Mouse (Mus musculus) midbrain, embryonic 14.5 days (tissue): ENCODE results near the gene Hebp1. TPM values are rescaled to one million over a fixed set of nuclear protein-coding genes. Genes with fewer than 3 reads are reported as not detected.

ENCODE experiments used
- ATAC-seq: fragments of 200-750 bp; cut with Nextera tagmentation; 2 replicates; pipeline ENCODE4 v1.8.0; 2017; ENCODE audit warnings: moderate number of reproducible peaks, moderate library complexity; ENCODE audit not compliant: low FRiP score, low TSS enrichment
- DNase-seq: peaks from one replicate; pipeline ENCODE4 v3.0.0-alpha.2; 2015
- H3K27ac ChIP-seq: fragments of 300-500 bp; sonication (generic); replicated peaks from 2 replicates; pipeline ENCODE4 v1.5.1; 2014; ENCODE audit warnings: mild to moderate bottlenecking, low read depth, low read length, moderate library complexity
- H3K27me3 ChIP-seq: fragments of 300-500 bp; sonication (generic); 2 replicates; pipeline ENCODE4 v1.6.1; 2014; ENCODE audit warnings: low read length, control low read depth, mixed read lengths; ENCODE audit not compliant: control insufficient read depth, insufficient read depth
- H3K36me3 ChIP-seq: fragments of 300-500 bp; sonication (generic); 2 replicates; pipeline ENCODE4 v1.6.1; 2014; ENCODE audit warnings: low read length, control low read depth; ENCODE audit not compliant: control insufficient read depth, insufficient read depth
- H3K4me1 ChIP-seq: fragments of 300-500 bp; sonication (generic); 2 replicates; pipeline ENCODE4 v1.6.1; 2014; ENCODE audit warnings: mild to moderate bottlenecking, antibody characterized with exemption, low read length, control low read depth; ENCODE audit not compliant: control insufficient read depth, insufficient read depth
- H3K4me2 ChIP-seq: fragments of 300-500 bp; sonication (generic); 2 replicates; pipeline ENCODE4 v1.6.1; 2014; ENCODE audit warnings: mild to moderate bottlenecking, low read length, moderate library complexity
- H3K4me3 ChIP-seq: fragments of 300-500 bp; sonication (generic); replicated peaks from 2 replicates; pipeline ENCODE4 v1.5.1; 2014; ENCODE audit warnings: low read depth, low read length
- H3K9ac ChIP-seq: fragments of 300-500 bp; sonication (generic); replicated peaks from 2 replicates; pipeline ENCODE4 v1.6.1; 2014; ENCODE audit warnings: mild to moderate bottlenecking, low read length, moderate library complexity
- H3K9me3 ChIP-seq: fragments of 300-500 bp; sonication (generic); 2 replicates; pipeline ENCODE4 v1.6.1; 2016; ENCODE audit warnings: low read length, control low read depth, mixed read lengths; ENCODE audit not compliant: control insufficient read depth
- WGBS: fragments of 180-500 bp; shearing (Covaris S2); extraction: QIAGEN DNeasy Blood & Tissue Kit; methylation state at CpG from one replicate; pipeline ENCODE4 v1.1.7; 2014; 5-methylcytosine and 5-hydroxymethylcytosine counted together
- polyA plus RNA-seq: library from polyadenylated mRNA; unstranded; fragments of >200 nt; fragmentation: Nextera tagmentation; extraction: Ambion mirVana; gene quantifications from 2 replicates; pipeline ENCODE4 v1.2.1, GENCODE M21; 2014

The Hebp1 gene
- polyA plus RNA-seq, 1 experiment from 2014 or later, result 3.5 TPM

DNA sequence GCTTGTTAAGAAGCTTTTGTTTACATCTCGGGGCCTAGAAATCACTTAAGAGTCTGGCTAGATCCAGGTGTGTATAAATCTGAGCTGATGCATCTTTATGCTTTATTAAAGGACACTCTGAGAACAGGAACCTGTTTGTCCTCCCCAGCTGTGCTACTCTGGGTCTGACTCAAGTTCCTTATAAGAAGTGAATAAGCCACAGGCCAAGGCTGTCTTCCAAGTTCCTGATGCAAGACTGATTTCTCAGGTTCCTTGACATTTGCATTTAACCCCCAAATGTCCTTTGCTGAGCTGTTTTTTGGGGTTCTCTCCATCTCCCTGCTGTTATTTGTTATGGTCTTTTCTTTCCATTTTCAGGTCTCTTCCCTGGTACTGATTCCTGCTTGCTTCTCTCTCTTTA is 5.9 kb downstream of the Hebp1 start:
- Histone ChIP-seq H3K36me3 (no peaks in the 10 kb centered on the region), H3K9ac (no peak overlapping the region), H3K9me3 (no peaks in the 10 kb centered on the region), H3K4me1 (peaks cover 3% of the 10 kb centered on the region; the same call in 1 of the 2 replicates), H3K27ac (no peak overlapping the region), H3K27me3 (no peaks in the 10 kb centered on the region), H3K4me3 (no peak overlapping the region), H3K4me2 (no peak overlapping the region)
- ATAC-seq (no peak), DNase-seq (no peak)
- 88% methylated on average over 1 of the region's 1 CpGs for WGBS

DNA sequence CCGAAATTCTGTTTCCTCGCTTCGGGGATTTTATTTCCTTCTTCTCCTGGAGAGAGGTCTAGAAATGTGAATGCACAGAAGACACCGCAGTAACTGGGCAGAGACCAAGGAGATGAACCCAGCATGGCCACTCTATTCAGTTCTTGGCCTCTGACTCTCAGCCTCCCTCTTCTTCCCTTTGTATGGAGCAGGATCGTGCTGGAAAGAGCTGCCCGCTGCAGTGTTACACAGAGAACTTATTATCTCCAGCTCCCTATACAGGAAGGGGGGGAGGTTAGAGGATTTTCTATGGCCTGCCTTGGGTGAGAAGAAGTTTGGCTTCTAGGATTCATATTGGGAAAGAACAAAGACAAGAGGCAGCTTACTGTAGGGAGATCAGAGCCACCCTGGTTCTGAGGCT is 7.7 kb downstream of the Hebp1 start:
- WGBS, result 45% methylated on average over 6 of the region's 6 CpGs
- H3K27me3 ChIP-seq, result no peaks in the 10 kb centered on the region
- no peaks in the 10 kb centered on the region for H3K9me3 ChIP-seq
- no peak for DNase-seq
- H3K4me2 ChIP-seq, result no peak overlapping the region
- no peak overlapping the region for H3K4me3 ChIP-seq
- H3K36me3 ChIP-seq, result no peaks in the 10 kb centered on the region
- no peak overlapping the region for H3K9ac ChIP-seq
- ATAC-seq, result no peak
- peaks cover 3% of the 10 kb centered on the region; the same call in 1 of the 2 replicates for H3K4me1 ChIP-seq
- no peak overlapping the region for H3K27ac ChIP-seq

- ATAC-seq (no peak), DNase-seq (no peak)
- no peaks in the 10 kb centered on the region for H3K36me3 ChIP-seq
- no peak overlapping the region for H3K27ac ChIP-seq
- WGBS, result 78% methylated on average over 4 of the region's 4 CpGs
- H3K27me3 ChIP-seq, result no peaks in the 10 kb centered on the region
- H3K9me3 ChIP-seq, result no peaks in the 10 kb centered on the region
- no peak overlapping the region for H3K4me3 ChIP-seq
- no peak overlapping the region for H3K9ac ChIP-seq
- no peak overlapping the region for H3K4me2 ChIP-seq
- peaks cover 1% of the 10 kb centered on the region; the same call in 1 of the 2 replicates for H3K4me1 ChIP-seq
Observed at GRCm38 (mm10) chr6:135188629-135189028, 9.2 kb downstream of the Hebp1 start.

DNA sequence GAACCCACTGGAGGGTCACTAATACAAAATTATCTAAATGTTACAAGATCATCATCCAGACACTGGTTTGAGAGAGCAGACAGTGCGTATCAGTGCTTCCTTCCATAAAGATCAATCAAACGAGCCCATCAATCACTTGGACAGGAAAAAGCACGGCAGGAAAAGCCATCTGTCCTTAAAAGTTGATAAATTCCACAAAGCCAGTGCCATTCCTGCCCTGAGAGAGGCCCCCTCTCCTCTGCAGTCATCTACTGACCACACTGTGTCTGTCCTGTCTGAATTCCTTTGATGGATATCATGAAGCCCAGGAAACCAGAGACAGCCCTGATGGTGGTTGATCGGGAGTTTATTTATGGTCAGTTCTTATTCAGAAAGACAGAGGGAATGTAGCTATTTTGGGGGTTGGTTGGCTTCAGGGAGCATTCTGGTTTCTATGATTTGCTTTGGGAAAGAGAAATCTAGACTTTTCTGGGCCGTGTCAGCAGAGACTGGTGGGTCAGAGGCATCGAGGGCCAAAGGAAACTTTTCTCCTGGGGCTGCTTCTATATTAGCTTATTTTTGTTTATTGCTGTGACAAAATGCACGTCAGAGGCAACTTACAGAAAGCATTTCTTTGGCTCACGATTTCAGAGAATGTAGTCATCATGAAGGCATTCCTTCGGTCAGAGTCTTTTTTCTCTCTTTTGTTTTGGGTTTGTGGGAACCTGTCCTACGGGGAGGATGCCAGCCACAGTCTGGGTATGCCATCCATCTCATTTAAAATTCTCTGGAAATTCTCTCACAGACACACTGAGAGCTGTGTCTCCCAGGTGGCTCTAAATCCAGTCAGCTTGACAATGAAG is 10.5 kb downstream of the Hebp1 start:
- WGBS, result 75% methylated on average over 10 of the region's 10 CpGs
- H3K4me2 ChIP-seq, result no peak overlapping the region
- no peak overlapping the region for H3K4me3 ChIP-seq
- H3K27ac ChIP-seq, result no peak overlapping the region
- H3K27me3 ChIP-seq, result no peaks in the 10 kb centered on the region
- no peak for DNase-seq
- H3K4me1 ChIP-seq, result no peaks in the 10 kb centered on the region
- H3K36me3 ChIP-seq, result no peaks in the 10 kb centered on the region
- ATAC-seq, result no peak
- no peaks in the 10 kb centered on the region for H3K9me3 ChIP-seq
- H3K9ac ChIP-seq, result no peak overlapping the region

DNA sequence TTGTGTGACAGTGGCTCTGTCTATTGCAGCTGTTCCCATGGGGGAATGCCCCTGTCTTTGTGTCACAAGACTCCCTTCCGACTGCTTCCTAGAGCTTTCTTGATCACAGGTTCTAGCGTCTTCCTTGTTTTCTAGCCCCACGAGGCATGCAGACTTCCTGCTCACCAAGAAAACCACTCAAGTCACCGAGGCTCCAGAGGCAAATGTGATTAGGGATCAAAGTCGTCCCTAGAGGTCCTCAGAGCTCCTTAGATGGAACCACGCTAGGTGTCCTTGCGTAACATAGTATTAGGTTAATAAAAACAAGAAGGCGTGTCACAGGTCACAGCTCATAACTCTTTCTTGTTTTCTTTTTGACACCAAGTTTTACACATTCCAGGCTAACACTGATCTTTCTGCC is 13.9 kb downstream of the Hebp1 start:
- Histone ChIP-seq H3K36me3 (no peaks in the 10 kb centered on the region), H3K9ac (no peak overlapping the region), H3K4me1 (no peaks in the 10 kb centered on the region), H3K9me3 (no peaks in the 10 kb centered on the region), H3K27me3 (no peaks in the 10 kb centered on the region), H3K4me3 (no peak overlapping the region), H3K27ac (no peak overlapping the region), H3K4me2 (no peak overlapping the region)
- 60% methylated on average over 8 of the region's 8 CpGs for WGBS
- DNase-seq, result no peak
- ATAC-seq, result no peak

DNA sequence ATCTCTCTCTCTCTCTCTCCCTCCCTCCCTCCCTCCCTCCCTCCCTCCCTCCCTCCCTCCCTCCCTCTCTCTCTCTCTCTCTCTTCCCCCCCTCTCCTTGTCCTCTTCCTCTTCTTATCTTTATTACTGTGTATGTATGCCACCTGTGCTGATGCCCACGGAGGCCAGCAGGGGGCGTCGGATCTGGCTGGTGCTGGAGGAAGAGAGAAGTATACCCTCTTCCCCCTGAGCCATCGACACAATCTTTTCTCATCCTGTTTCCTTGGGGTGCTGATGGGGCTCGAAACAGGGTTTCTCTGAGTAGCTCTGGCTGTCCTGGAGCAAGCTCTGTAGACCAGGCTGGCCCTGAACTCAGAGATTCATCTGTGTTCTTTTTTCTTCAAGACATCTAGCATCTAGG is 14.9 kb downstream of the Hebp1 start:
- WGBS, result 46% methylated on average over 5 of the region's 5 CpGs
- H3K27ac ChIP-seq, result no peak overlapping the region

DNA sequence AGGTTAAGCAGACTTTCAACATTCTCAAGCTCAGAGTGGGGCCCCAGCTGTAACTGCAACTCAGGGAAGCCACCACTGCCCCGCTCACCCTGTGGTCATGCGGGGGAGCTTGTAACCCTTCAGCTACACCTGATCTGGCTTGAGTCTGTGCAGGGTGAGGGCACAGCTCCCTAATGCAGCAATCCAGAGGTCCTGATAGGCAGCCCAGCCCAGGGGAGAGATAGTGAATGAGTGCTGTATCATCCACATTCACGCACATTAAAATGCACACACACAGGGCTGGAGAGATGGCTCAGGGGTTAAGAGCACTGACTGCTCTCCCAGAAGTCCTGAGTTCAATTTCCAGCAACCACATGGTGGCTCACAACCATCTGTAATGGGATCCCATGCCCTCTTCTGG is 19.2 kb downstream of the Hebp1 start:
- Histone ChIP-seq H3K27me3 (no peaks in the 10 kb centered on the region), H3K4me1 (no peaks in the 10 kb centered on the region), H3K9me3 (no peaks in the 10 kb centered on the region), H3K9ac (no peak overlapping the region), H3K27ac (no peak overlapping the region), H3K36me3 (no peaks in the 10 kb centered on the region), H3K4me3 (no peak overlapping the region), H3K4me2 (no peak overlapping the region)
- DNase-seq, result no peak
- 62% methylated on average over 3 of the region's 3 CpGs for WGBS
- ATAC-seq, result no peak

More for the DNA sequence above, 14.9 kb downstream of the Hebp1 start:
- no peaks in the 10 kb centered on the region for H3K36me3 ChIP-seq
- no peaks in the 10 kb centered on the region for H3K9me3 ChIP-seq
- H3K4me1 ChIP-seq, result no peaks in the 10 kb centered on the region
- no peak overlapping the region for H3K4me3 ChIP-seq
- ATAC-seq, result no peak
- no peaks in the 10 kb centered on the region for H3K27me3 ChIP-seq
- H3K9ac ChIP-seq, result no peak overlapping the region
- no peak for DNase-seq
- H3K4me2 ChIP-seq, result no peak overlapping the region

DNA sequence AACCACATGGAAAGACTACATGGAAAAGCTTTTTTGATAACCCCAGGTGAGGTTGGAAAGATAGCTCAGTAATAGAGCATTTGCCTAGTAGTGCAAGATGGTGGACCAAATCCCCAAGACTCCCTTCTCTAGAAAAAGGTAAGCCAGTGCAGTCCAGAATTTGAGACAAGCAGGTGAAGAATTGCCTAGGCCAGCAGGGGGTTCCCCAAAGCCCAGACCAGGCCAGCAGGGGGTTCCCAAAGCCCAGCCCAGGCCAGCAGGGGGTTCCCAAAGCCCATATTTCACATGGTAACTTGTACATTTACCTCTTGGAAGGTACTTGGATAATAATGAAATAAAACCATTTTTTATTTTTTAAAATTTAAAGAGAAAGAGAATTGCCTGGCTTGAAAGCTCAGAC is 20.6 kb downstream of the Hebp1 start:
- H3K27me3 ChIP-seq, result no peaks in the 10 kb centered on the region
- no peak overlapping the region for H3K4me2 ChIP-seq
- H3K4me1 ChIP-seq, result no peaks in the 10 kb centered on the region
- H3K4me3 ChIP-seq, result no peak overlapping the region
- H3K9me3 ChIP-seq, result no peaks in the 10 kb centered on the region
- H3K36me3 ChIP-seq, result no peaks in the 10 kb centered on the region
- ATAC-seq (no peak), DNase-seq (no peak)
- no peak overlapping the region for H3K27ac ChIP-seq
- no peak overlapping the region for H3K9ac ChIP-seq

GRCm38 (mm10) chr6:135175014-135175413 is 22.8 kb downstream of the Hebp1 start:
- Histone ChIP-seq H3K9ac (no peak overlapping the region), H3K36me3 (no peaks in the 10 kb centered on the region), H3K9me3 (no peaks in the 10 kb centered on the region), H3K4me3 (no peak overlapping the region), H3K27ac (no peak overlapping the region), H3K4me2 (no peak overlapping the region), H3K4me1 (no peaks in the 10 kb centered on the region), H3K27me3 (no peaks in the 10 kb centered on the region)
- no peak for ATAC-seq
- 93% methylated on average over 1 of the region's 1 CpGs for WGBS
- no peak for DNase-seq
